In genomic region chr3:154836137-154836536, GRCm38 (mm10) we compare ENCODE assay signal across 20 mouse cellular contexts.
A peak's percentile ranks its signal among the peaks of the same experiment; 100 is the strongest.
DNase-seq lines count a peak whose midpoint lies in the region; TF ChIP-seq lines count a peak whose summit lies in the region.
"Had no signal": no experiment of that assay in that cellular context is flagged by ENCODE, and none has a peak within 500 bp of the region (broad histone marks: within the 10 kb centered on the region; RNA-seq: fewer than 3 reads in every experiment).

No protein-coding gene starts in this region.

- no peaks in the 10 kb centered on the region for H3K79me2 ChIP-seq in MEL (ENCODE audit: control insufficient read depth, insufficient read depth, low read length, poor library complexity)

- no peaks in the 10 kb centered on the region for H3K9me3 ChIP-seq in MEL (replicated peaks; ENCODE audit: insufficient read depth, low read length)
- H3K9me3 ChIP-seq: embryonic facial prominence, embryonic 15.5 days; forebrain, embryonic 15.5 days; hindbrain, embryonic 10.5 days; hindbrain, embryonic 15.5 days had no signal

- H3K4me3 ChIP-seq in MEL (ENCODE audit: control insufficient read depth in 1 of 2, insufficient read depth in 1 of 2, low read depth in 2 of 2, low read length in 2 of 2), result no peak overlapping the region
- H3K4me3 ChIP-seq in embryonic fibroblast, embryonic 13.5 days (ENCODE audit: insufficient read depth, low read length), result no peak overlapping the region
- H3K4me3 ChIP-seq in lung, adult 2 months (replicated peaks; ENCODE audit: extremely low read depth, low read depth, low read length), result no peak overlapping the region
- H3K4me3 ChIP-seq: embryonic facial prominence, embryonic 15.5 days; forebrain, embryonic 15.5 days; hindbrain, embryonic 10.5 days; hindbrain, embryonic 15.5 days had no signal

- peak; percentile 24 for DNase-seq in heart, adult 8-10 months (ENCODE audit: low spot score)
- no peak for DNase-seq in heart, postnatal 25 days (ENCODE audit: low spot score)
- DNase-seq in A20 (ENCODE audit: low read depth, low spot score) (peak; percentile 17), MEL (ENCODE audit: low read depth, low spot score) (peak; percentile 12)
- DNase-seq in lung, adult 2 months, result no peak
- no peak for DNase-seq in spleen, postnatal 14 days (ENCODE audit: low spot score in 2 of 2)
- DNase-seq: adrenal gland, adult 2 months; adrenal gland, postnatal 25 days; cerebellum, adult 2 months; cerebellum, postnatal 10 days; gastrocnemius, postnatal 25 days; kidney, adult 2 months had no signal

- 66% methylated on average over 3 of the region's 3 CpGs for WGBS in lung, adult 2 months

- H3K9ac ChIP-seq in MEL (ENCODE audit: control insufficient read depth, low read depth, low read length, poor library complexity, severe bottlenecking), result no peak overlapping the region
- H3K9ac ChIP-seq: embryonic facial prominence, embryonic 15.5 days; forebrain, embryonic 15.5 days; hindbrain, embryonic 15.5 days had no signal

- H3K36me3 ChIP-seq in MEL (ENCODE audit: control insufficient read depth in 1 of 2, insufficient read depth in 2 of 2, low read length in 2 of 2), result no peaks in the 10 kb centered on the region
- H3K36me3 ChIP-seq: embryonic facial prominence, embryonic 15.5 days; forebrain, embryonic 15.5 days; G1E; hindbrain, embryonic 10.5 days; hindbrain, embryonic 15.5 days had no signal

- intact Hi-C loops in heart, postnatal 25 days (cut with DNase I), result no loop called here

- no peak for TF ChIP-seq CTCF in MEL (IDR thresholded peaks at IDR 0.05 in 2 of 3, conservative IDR thresholded peaks at IDR 0.05 in 1 of 3; ENCODE audit: control insufficient read depth in 1 of 3, insufficient read depth in 1 of 3, low read depth in 2 of 3, low read length in 3 of 3, poor library complexity in 1 of 3, severe bottlenecking in 1 of 3)
- no peak for TF ChIP-seq CTCF in embryonic fibroblast, embryonic 13.5 days (IDR thresholded peaks at IDR 0.05; ENCODE audit: borderline replicate concordance, insufficient read depth, low read length)
- TF ChIP-seq CTCF in lung, adult 2 months (IDR thresholded peaks at IDR 0.05; ENCODE audit: insufficient read depth, low read length), result no peak

- no peak for TF ChIP-seq POLR2A in MEL (IDR thresholded peaks at IDR 0.05; ENCODE audit: control insufficient read depth in 1 of 2, insufficient read depth in 1 of 2, low read depth in 1 of 2, low read length in 2 of 2, poor library complexity in 1 of 2)
- no peak for TF ChIP-seq POLR2A in embryonic fibroblast, embryonic 13.5 days (IDR thresholded peaks at IDR 0.05; ENCODE audit: low read depth, low read length)
- no peak for TF ChIP-seq POLR2A in lung, adult 2 months (IDR thresholded peaks at IDR 0.05; ENCODE audit: borderline replicate concordance, extremely low read depth, low read depth, low read length)

- TF ChIP-seq EP300 in MEL (IDR thresholded peaks at IDR 0.05; ENCODE audit: low read depth in 1 of 2, low read length in 2 of 2), result no peak

- TF ChIP-seq RAD21 in MEL (IDR thresholded peaks at IDR 0.05; ENCODE audit: low read depth, low read length), result no peak

- no peaks in the 10 kb centered on the region for H3K4me1 ChIP-seq in MEL (ENCODE audit: control insufficient read depth in 1 of 2, insufficient read depth in 2 of 2, low read length in 2 of 2)
- 0 out of 2 replicates have a peak, but pooled peaks cover 2% of the 10 kb centered on the region for H3K4me1 ChIP-seq in embryonic fibroblast, embryonic 13.5 days (ENCODE audit: control insufficient read depth, insufficient read depth, low read length)
- no peaks in the 10 kb centered on the region for H3K4me1 ChIP-seq in lung, adult 2 months (ENCODE audit: control insufficient read depth, insufficient read depth, low read length)
- H3K4me1 ChIP-seq: embryonic facial prominence, embryonic 15.5 days; forebrain, embryonic 15.5 days; hindbrain, embryonic 10.5 days had no signal

- no peak overlapping the region for H3K27ac ChIP-seq in MEL (ENCODE audit: control insufficient read depth, low read depth, low read length)
- peak overlapping the region; percentile 63; the same call in 1 of the 2 replicates for H3K27ac ChIP-seq in embryonic fibroblast, embryonic 13.5 days (ENCODE audit: insufficient read depth, low read length)
- H3K27ac ChIP-seq: embryonic facial prominence, embryonic 15.5 days; forebrain, embryonic 15.5 days; hindbrain, embryonic 10.5 days; hindbrain, embryonic 15.5 days; kidney, postnatal 0 days had no signal

- no peaks in the 10 kb centered on the region for H3K27me3 ChIP-seq in MEL (ENCODE audit: control insufficient read depth in 1 of 2, insufficient read depth in 2 of 2, low read length in 2 of 2)
- H3K27me3 ChIP-seq: embryonic facial prominence, embryonic 15.5 days; forebrain, embryonic 15.5 days; hindbrain, embryonic 15.5 days; Patski had no signal

TF ChIP-seq in MEL, 35 proteins besides CTCF, POLR2A, EP300 and RAD21:
- no peak for TF ChIP-seq MAFK (IDR thresholded peaks at IDR 0.05; ENCODE audit: borderline replicate concordance, low read depth, low read length)
- no peak for TF ChIP-seq POLR2AphosphoS5 (IDR thresholded peaks at IDR 0.05; ENCODE audit: borderline replicate concordance, low read depth, low read length)
- TF ChIP-seq ZMIZ1 (IDR thresholded peaks at IDR 0.05; ENCODE audit: low read depth, low read length), result no peak
- no peak for TF ChIP-seq SIN3A (IDR thresholded peaks at IDR 0.05; ENCODE audit: low read length)
- no peak for TF ChIP-seq ELF1 (IDR thresholded peaks at IDR 0.05; ENCODE audit: low read depth, low read length)
- no peak for TF ChIP-seq ZNF384 (IDR thresholded peaks at IDR 0.05; ENCODE audit: low read depth, low read length)
- TF ChIP-seq BHLHE40 (IDR thresholded peaks at IDR 0.05; ENCODE audit: borderline replicate concordance, low read depth, low read length), result no peak
- no peak for TF ChIP-seq POLR2AphosphoS2 (IDR thresholded peaks at IDR 0.05; ENCODE audit: low read length)
- TF ChIP-seq GATA1 (IDR thresholded peaks at IDR 0.05; ENCODE audit: low read depth, low read length), result no peak
- no peak for TF ChIP-seq GABPA (IDR thresholded peaks at IDR 0.05; ENCODE audit: low read depth, low read length)
- TF ChIP-seq JUND (IDR thresholded peaks at IDR 0.05; ENCODE audit: low read depth, low read length), result no peak
- TF ChIP-seq USF2 (IDR thresholded peaks at IDR 0.05; ENCODE audit: borderline replicate concordance in 1 of 2, insufficient read depth in 1 of 2, low read depth in 1 of 2, low read length in 2 of 2), result no peak
- TF ChIP-seq KAT2A (conservative IDR thresholded peaks at IDR 0.05; ENCODE audit: low read depth, low read length), result no peak

Comparison
In these comparisons a context has a peak if more than half of its experiments do, and no peak if none do; other contexts are left out.
1. DNase-seq: peak in heart, adult 8-10 months (single experiment), A20 (single experiment) and MEL (single experiment); none in heart, postnatal 25 days (single experiment), lung, adult 2 months (single experiment) and spleen, postnatal 14 days (0 of 2).